Mouse (Mus musculus): ENCODE results near the gene Fhit. TPM values are rescaled to one million over a fixed set of nuclear protein-coding genes. Genes with fewer than 3 reads are reported as not detected.

The Fhit gene
- polyA plus RNA-seq, 1 experiment from 2014 or later: 5.0 TPM

GRCm38 (mm10) chr14:10480681-10481080, 681.2 kb downstream of the Fhit start:
- no peaks in the 10 kb centered on the region for H3K9me3 ChIP-seq (replicated peaks; ENCODE audit: control insufficient read depth, low read length)
- no peak overlapping the region for H3K27ac ChIP-seq (replicated peaks; ENCODE audit: low read depth, low read length)
- no peak overlapping the region for H3K9ac ChIP-seq (replicated peaks; ENCODE audit: low read length)
- no peaks in the 10 kb centered on the region for H3K4me1 ChIP-seq (ENCODE audit: control insufficient read depth, insufficient read depth, low read length)
- H3K4me2 ChIP-seq (ENCODE audit: low read depth, low read length): no peak overlapping the region
- DNase-seq (ENCODE audit: low spot score) (no peak), ATAC-seq (replicated peaks; ENCODE audit: insufficient number of reproducible peaks, low FRiP score, low TSS enrichment, low read depth) (no peak)
- no peaks in the 10 kb centered on the region for H3K27me3 ChIP-seq (ENCODE audit: control insufficient read depth, insufficient read depth, low read length)
- no peak overlapping the region for H3K4me3 ChIP-seq (ENCODE audit: low read depth, low read length)
- WGBS: 53% methylated on average over 1 of the region's 1 CpGs
- no peaks in the 10 kb centered on the region for H3K36me3 ChIP-seq (replicated peaks; ENCODE audit: control insufficient read depth, insufficient read depth, low read depth, low read length)

- 0 out of 2 replicates have a peak overlapping the region, but pooled peaks have one; percentile 18 for H3K9ac ChIP-seq (replicated peaks; ENCODE audit: low read length)
- no peak overlapping the region for H3K27ac ChIP-seq (replicated peaks; ENCODE audit: low read depth, low read length)
- no peak overlapping the region for H3K4me3 ChIP-seq (ENCODE audit: low read depth, low read length)
Observed at GRCm38 (mm10) chr14:10453001-10453861, 708.6 kb downstream of the Fhit start.

GRCm38 (mm10) chr14:10452234-10452633, 709.6 kb downstream of the Fhit start:
- no peaks in the 10 kb centered on the region for H3K27me3 ChIP-seq (ENCODE audit: control insufficient read depth, insufficient read depth, low read length)
- H3K4me1 ChIP-seq (ENCODE audit: control insufficient read depth, insufficient read depth, low read length): no peaks in the 10 kb centered on the region
- H3K36me3 ChIP-seq (replicated peaks; ENCODE audit: control insufficient read depth, insufficient read depth, low read depth, low read length): no peaks in the 10 kb centered on the region
- no peak overlapping the region for H3K4me3 ChIP-seq (ENCODE audit: low read depth, low read length)
- H3K9ac ChIP-seq (replicated peaks; ENCODE audit: low read length): no peak overlapping the region
- H3K4me2 ChIP-seq (ENCODE audit: low read depth, low read length): no peak overlapping the region
- no peak for ATAC-seq (replicated peaks; ENCODE audit: insufficient number of reproducible peaks, low FRiP score, low TSS enrichment, low read depth)
- no peaks in the 10 kb centered on the region for H3K9me3 ChIP-seq (replicated peaks; ENCODE audit: control insufficient read depth, low read length)
- no peak overlapping the region for H3K27ac ChIP-seq (replicated peaks; ENCODE audit: low read depth, low read length)
- no peak for DNase-seq (ENCODE audit: low spot score)
- 83% methylated on average over 5 of the region's 5 CpGs for WGBS

More at GRCm38 (mm10) chr14:10453001-10453861, 708.6 kb downstream of the Fhit start:
- H3K9me3 ChIP-seq (replicated peaks; ENCODE audit: control insufficient read depth, low read length): no peaks in the 10 kb centered on the region
- H3K36me3 ChIP-seq (replicated peaks; ENCODE audit: control insufficient read depth, insufficient read depth, low read depth, low read length): no peaks in the 10 kb centered on the region
- peak overlapping the region; percentile 8; the same call in 1 of the 2 replicates for H3K4me2 ChIP-seq (ENCODE audit: low read depth, low read length)
- DNase-seq (ENCODE audit: low spot score) (peak; percentile 60), ATAC-seq (replicated peaks; ENCODE audit: insufficient number of reproducible peaks, low FRiP score, low TSS enrichment, low read depth) (peak; percentile 73)
- 11% methylated on average over 14 of the region's 14 CpGs for WGBS
- no peaks in the 10 kb centered on the region for H3K27me3 ChIP-seq (ENCODE audit: control insufficient read depth, insufficient read depth, low read length)
- H3K4me1 ChIP-seq (ENCODE audit: control insufficient read depth, insufficient read depth, low read length): no peaks in the 10 kb centered on the region

- no peak overlapping the region for H3K27ac ChIP-seq (replicated peaks; ENCODE audit: low read depth, low read length)
- ATAC-seq (replicated peaks; ENCODE audit: insufficient number of reproducible peaks, low FRiP score, low TSS enrichment, low read depth) (no peak), DNase-seq (ENCODE audit: low spot score) (no peak)
- H3K27me3 ChIP-seq (ENCODE audit: control insufficient read depth, insufficient read depth, low read length): no peaks in the 10 kb centered on the region
- no peak overlapping the region for H3K4me3 ChIP-seq (ENCODE audit: low read depth, low read length)
- no peaks in the 10 kb centered on the region for H3K36me3 ChIP-seq (replicated peaks; ENCODE audit: control insufficient read depth, insufficient read depth, low read depth, low read length)
- H3K9me3 ChIP-seq (replicated peaks; ENCODE audit: control insufficient read depth, low read length): no peaks in the 10 kb centered on the region
- H3K9ac ChIP-seq (replicated peaks; ENCODE audit: low read length): no peak overlapping the region
- no peaks in the 10 kb centered on the region for H3K4me1 ChIP-seq (ENCODE audit: control insufficient read depth, insufficient read depth, low read length)
- H3K4me2 ChIP-seq (ENCODE audit: low read depth, low read length): no peak overlapping the region
Observed at GRCm38 (mm10) chr14:10445360-10445759, 716.5 kb downstream of the Fhit start.

GRCm38 (mm10) chr14:10439007-10439749, 722.7 kb downstream of the Fhit start:
- DNase-seq (ENCODE audit: low spot score) (no peak), ATAC-seq (replicated peaks; ENCODE audit: insufficient number of reproducible peaks, low FRiP score, low TSS enrichment, low read depth) (no peak)
- Histone ChIP-seq H3K36me3 (replicated peaks; ENCODE audit: control insufficient read depth, insufficient read depth, low read depth, low read length) (no peaks in the 10 kb centered on the region), H3K4me1 (ENCODE audit: control insufficient read depth, insufficient read depth, low read length) (no peaks in the 10 kb centered on the region), H3K9me3 (replicated peaks; ENCODE audit: control insufficient read depth, low read length) (no peaks in the 10 kb centered on the region), H3K4me3 (ENCODE audit: low read depth, low read length) (no peak overlapping the region), H3K27ac (replicated peaks; ENCODE audit: low read depth, low read length) (no peak overlapping the region), H3K9ac (replicated peaks; ENCODE audit: low read length) (no peak overlapping the region), H3K27me3 (ENCODE audit: control insufficient read depth, insufficient read depth, low read length) (no peaks in the 10 kb centered on the region), H3K4me2 (ENCODE audit: low read depth, low read length) (no peak overlapping the region)
- WGBS: 81% methylated on average over 1 of the region's 1 CpGs

GRCm38 (mm10) chr14:10436193-10436592, 725.6 kb downstream of the Fhit start:
- DNase-seq (ENCODE audit: low spot score) (no peak), ATAC-seq (replicated peaks; ENCODE audit: insufficient number of reproducible peaks, low FRiP score, low TSS enrichment, low read depth) (no peak)
- no peaks in the 10 kb centered on the region for H3K4me1 ChIP-seq (ENCODE audit: control insufficient read depth, insufficient read depth, low read length)
- H3K9ac ChIP-seq (replicated peaks; ENCODE audit: low read length): no peak overlapping the region
- no peaks in the 10 kb centered on the region for H3K9me3 ChIP-seq (replicated peaks; ENCODE audit: control insufficient read depth, low read length)
- H3K4me2 ChIP-seq (ENCODE audit: low read depth, low read length): no peak overlapping the region
- 86% methylated on average over 1 of the region's 1 CpGs for WGBS
- H3K27ac ChIP-seq (replicated peaks; ENCODE audit: low read depth, low read length): no peak overlapping the region
- no peaks in the 10 kb centered on the region for H3K27me3 ChIP-seq (ENCODE audit: control insufficient read depth, insufficient read depth, low read length)
- H3K4me3 ChIP-seq (ENCODE audit: low read depth, low read length): no peak overlapping the region
- H3K36me3 ChIP-seq (replicated peaks; ENCODE audit: control insufficient read depth, insufficient read depth, low read depth, low read length): no peaks in the 10 kb centered on the region

GRCm38 (mm10) chr14:10432502-10432901, 729.3 kb downstream of the Fhit start:
- H3K9ac ChIP-seq (replicated peaks; ENCODE audit: low read length): no peak overlapping the region
- WGBS: 91% methylated on average over 2 of the region's 2 CpGs

More at GRCm38 (mm10) chr14:10432502-10432901, 729.3 kb downstream of the Fhit start:
- Histone ChIP-seq H3K4me1 (ENCODE audit: control insufficient read depth, insufficient read depth, low read length) (no peaks in the 10 kb centered on the region), H3K4me2 (ENCODE audit: low read depth, low read length) (no peak overlapping the region), H3K27ac (replicated peaks; ENCODE audit: low read depth, low read length) (no peak overlapping the region), H3K4me3 (ENCODE audit: low read depth, low read length) (no peak overlapping the region), H3K36me3 (replicated peaks; ENCODE audit: control insufficient read depth, insufficient read depth, low read depth, low read length) (no peaks in the 10 kb centered on the region), H3K9me3 (replicated peaks; ENCODE audit: control insufficient read depth, low read length) (no peaks in the 10 kb centered on the region), H3K27me3 (ENCODE audit: control insufficient read depth, insufficient read depth, low read length) (no peaks in the 10 kb centered on the region)
- ATAC-seq (replicated peaks; ENCODE audit: insufficient number of reproducible peaks, low FRiP score, low TSS enrichment, low read depth) (no peak), DNase-seq (ENCODE audit: low spot score) (no peak)
